Mouse (Mus musculus) heart, adult 2 months (tissue): ENCODE data around the gene Hist1h4j. TPM values are rescaled to one million over a fixed set of nuclear protein-coding genes. Genes with fewer than 3 reads are reported as not detected.
"Not testable (repeated sequence)": the region's sequence is repeated elsewhere in the genome, so short reads cannot be mapped to it uniquely, and the experiment has no call there.

ENCODE experiments used
- DNase-seq, 2 experiments: peaks; one replicate each; pipeline ENCODE4 v3.0.0; 2021
- H3K27ac ChIP-seq: fragments of 200-600 bp; 2 replicates; pipeline ENCODE4 v1.8.1; 2022
- H3K27me3 ChIP-seq: fragments of 200-500 bp; 2 replicates; pipeline ENCODE4 v1.6.1; 2012; ENCODE audit warnings: mild to moderate bottlenecking, low read length, inconsistent platforms, mixed read lengths; ENCODE audit not compliant: control insufficient read depth, insufficient read depth
- H3K36me3 ChIP-seq: fragments of 200-500 bp; 2 replicates; pipeline ENCODE4 v1.6.1; 2012; ENCODE audit warnings: low read length, inconsistent platforms; ENCODE audit not compliant: control insufficient read depth, insufficient read depth
- H3K4me1 ChIP-seq: fragments of 200-500 bp; 2 replicates; pipeline ENCODE4 v1.6.1; 2011; ENCODE audit warnings: low read length; ENCODE audit not compliant: control insufficient read depth, insufficient read depth
- H3K4me3 ChIP-seq: fragments of 200-600 bp; 2 replicates; pipeline ENCODE4 v1.8.1; 2022
- H3K79me2 ChIP-seq: fragments of 200-500 bp; replicated peaks from 2 replicates; pipeline ENCODE4 v1.6.1; 2012; ENCODE audit warnings: mild to moderate bottlenecking, inconsistent platforms, low read length, moderate library complexity, mixed read lengths; ENCODE audit not compliant: control insufficient read depth, insufficient read depth
- H3K9ac ChIP-seq: fragments of 200-500 bp; 2 replicates; pipeline ENCODE4 v1.6.1; 2012; ENCODE audit warnings: low read depth, mild to moderate bottlenecking, control low read depth, inconsistent platforms, low read length, mixed read lengths
- CTCF ChIP-seq: fragments of 200-600 bp; IDR thresholded peaks from 2 replicates; pipeline ENCODE4 v1.8.1; 2022; ENCODE audit warnings: antibody characterized with exemption, mild to moderate bottlenecking, moderate library complexity
- EP300 ChIP-seq: fragments of 200-500 bp; IDR thresholded peaks from 2 replicates; pipeline ENCODE4 v1.6.1; 2011; ENCODE audit warnings: low read depth, low read length, control low read depth; ENCODE audit not compliant: insufficient read depth
- POLR2A ChIP-seq: fragments of 200-500 bp; IDR thresholded peaks from 2 replicates; pipeline ENCODE4 v1.6.1; 2011; ENCODE audit warnings: mild to moderate bottlenecking, low read depth, low read length, control low read depth; ENCODE audit not compliant: insufficient read depth
- WGBS: fragments of 180-500 bp; shearing (Covaris S2); methylation state at CpG from one replicate; pipeline ENCODE4 v1.1.7; 2018; 5-methylcytosine and 5-hydroxymethylcytosine counted together
- intact Hi-C: fragments of 180-260 bp; cut with DNase I; formaldehyde crosslinking; loops from one replicate; pipeline ENCODE4 v1.15.1; 2025
- long read RNA-seq: library from polyadenylated mRNA; stranded (forward); transcript quantifications from one replicate; pipeline ENCODE4 v2.0.0, GENCODE M21; 2021
- polyA plus RNA-seq: library from polyadenylated mRNA; depleted of rRNA; stranded (reverse); fragments of >200 nt; gene quantifications from 2 replicates; pipeline ENCODE4 v1.2.3, GENCODE M21; 2012; rRNA removed
- total RNA-seq, 2 experiments: library from RNA; stranded (reverse); gene quantifications; 2 replicates each; pipeline ENCODE4 v1.2.3; 2021

Hist1h4j gene
- 1 to 10 TPM; 1.8 to 3.2 TPM for total RNA-seq
- 0.73 TPM in 1 of 2 replicates, not detected in the other for polyA plus RNA-seq
- long read RNA-seq = 0 reads

GRCm38 (mm10) chr13:21734906-21735767, at the start of gene Hist1h4j:
Hist1h4j (plus strand) TSS chr13:21735064.
- H3K4me3 ChIP-seq = peak within 1 kb of the TSS; percentile 40
- H3K36me3 ChIP-seq, H3K27me3 ChIP-seq, H3K4me1 ChIP-seq, H3K79me2 ChIP-seq: not testable (repeated sequence)
- peak; percentile 75 for TF ChIP-seq POLR2A
- peak within 1 kb of the TSS; percentile 37 for H3K9ac ChIP-seq
- peak; percentile 71 to 77 for DNase-seq
- intact Hi-C loops = loop anchor here (1.0 to 2.0 kb wide), 3 partner anchors 16 to 24 kb away; partner anchors contain the start of gene Hist1h4k
- peak within 1 kb of the TSS; percentile 67 for H3K27ac ChIP-seq
- WGBS = 1% methylated on average over 48 of the region's 56 CpGs

DNA sequence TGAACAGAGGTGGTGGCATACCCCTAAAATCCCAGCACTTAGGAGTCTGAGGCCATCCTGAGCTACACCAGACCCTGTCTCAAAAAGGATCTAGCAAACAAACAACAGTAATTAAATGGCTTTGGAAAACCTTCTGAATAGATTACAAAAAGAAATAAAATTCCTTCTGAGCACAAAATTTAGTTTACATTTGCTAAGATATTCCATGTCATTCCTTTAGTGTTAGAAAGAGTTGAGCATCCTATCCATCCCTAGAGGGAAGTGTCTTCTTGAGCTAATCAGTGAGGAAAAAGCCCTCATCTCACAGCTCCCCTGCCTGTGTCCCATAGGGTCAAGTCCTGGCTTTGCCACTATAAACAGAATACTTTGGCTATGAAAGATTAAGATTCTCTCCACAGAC, 37.1 kb upstream of the Hist1h4j start, which contains the start of gene Olfr1359:
Gene Olfr1359, plus strand, starts transcription at position 301 of the 400 bp plus-strand sequence.
- H3K4me1 ChIP-seq = no peaks in the 10 kb centered on the region

DNA sequence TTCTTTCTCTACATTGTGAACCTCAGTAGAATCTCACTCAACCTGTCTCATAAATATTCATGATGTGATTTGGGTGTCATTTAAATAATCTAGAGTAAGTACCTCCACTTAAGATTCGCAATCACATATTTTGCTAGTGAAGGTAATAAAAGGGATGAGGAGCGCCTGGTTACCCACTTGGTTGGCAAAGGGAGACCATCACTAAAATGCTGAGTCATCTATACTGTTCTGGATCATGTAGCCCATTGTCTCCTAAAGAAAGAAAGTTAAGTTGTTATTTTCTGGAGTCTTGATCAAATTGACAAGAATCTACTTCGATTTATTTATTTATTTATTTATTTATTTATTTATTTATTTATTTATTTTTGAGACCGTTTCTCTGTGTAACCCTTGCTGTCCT, 28.2 kb upstream of the Hist1h4j start:
- no peak for TF ChIP-seq POLR2A
- no peak for TF ChIP-seq CTCF
- TF ChIP-seq EP300 = no peak

More for the DNA sequence above, 37.1 kb upstream of the Hist1h4j start, which contains the start of gene Olfr1359:
- no peak within 1 kb of the TSS for H3K4me3 ChIP-seq
- intact Hi-C loops = no loop called here
- no peak for TF ChIP-seq POLR2A
- TF ChIP-seq EP300 = no peak
- no peak for TF ChIP-seq CTCF
- DNase-seq = no peak
- H3K27ac ChIP-seq = no peak within 1 kb of the TSS
- no peaks in the 10 kb centered on the region for H3K27me3 ChIP-seq
- H3K9ac ChIP-seq = no peak within 1 kb of the TSS
- H3K79me2 ChIP-seq = no peaks in the 10 kb centered on the region
- no peaks in the 10 kb centered on the region for H3K36me3 ChIP-seq

GRCm38 (mm10) chr13:21710031-21710711, 24.7 kb upstream of the Hist1h4j start:
- under 1% methylated on average over 32 of the region's 32 CpGs for WGBS
- TF ChIP-seq CTCF (peak; percentile 96; the same call in 1 of the 2 replicates), EP300 (0 out of 2 replicates have a peak, but pooled peaks have one; percentile 49), POLR2A (peak; percentile 49)

More for the DNA sequence above, 28.2 kb upstream of the Hist1h4j start:
- intact Hi-C loops = no loop called here
- Histone ChIP-seq H3K9ac (no peak overlapping the region), H3K4me3 (no peak overlapping the region), H3K4me1 (no peaks in the 10 kb centered on the region), H3K36me3 (no peaks in the 10 kb centered on the region), H3K27ac (no peak overlapping the region), H3K79me2 (no peaks in the 10 kb centered on the region), H3K27me3 (no peaks in the 10 kb centered on the region)
- DNase-seq = no peak
- 64% methylated on average over 4 of the region's 4 CpGs for WGBS

DNA sequence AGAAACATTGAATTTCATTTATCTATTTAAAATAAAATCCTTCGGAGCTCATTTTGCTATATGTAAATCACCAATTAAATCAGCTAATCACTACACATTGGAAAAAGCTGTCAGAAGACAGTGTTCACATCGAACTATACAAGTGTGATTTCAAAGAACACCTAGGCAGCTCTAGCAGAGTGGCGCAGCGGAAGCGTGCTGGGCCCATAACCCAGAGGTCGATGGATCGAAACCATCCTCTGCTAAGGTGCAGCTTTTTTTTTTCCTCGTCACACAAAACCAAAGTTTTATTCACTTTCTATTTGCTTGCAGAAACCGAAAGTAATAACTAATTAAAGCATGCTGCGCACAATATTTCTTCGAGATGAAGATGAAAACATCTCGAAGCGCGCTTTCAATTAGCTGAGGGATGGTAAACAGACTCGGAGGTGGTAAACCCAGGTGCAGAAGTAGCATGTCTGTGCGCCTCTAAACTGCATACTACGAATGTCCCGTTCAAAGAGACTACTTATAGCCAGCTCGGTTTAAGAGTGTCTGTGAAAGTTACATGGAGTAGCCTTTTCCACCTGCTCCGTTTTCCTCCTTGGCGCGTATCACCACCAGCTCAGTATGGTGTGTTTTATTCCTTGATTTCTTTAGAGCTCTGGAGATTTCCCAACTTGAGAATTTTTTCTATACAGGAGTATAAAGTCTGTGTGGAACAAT, 23.9 kb upstream of the Hist1h4j start:
- H3K27ac ChIP-seq = peak overlapping the region; percentile 1; the same call in 1 of the 2 replicates
- WGBS = 5% methylated on average over 22 of the region's 22 CpGs
- intact Hi-C loops = loop anchor here (1.0 to 10.0 kb wide), 8 partner anchors 23 to 1984 kb away; partner anchors contain the start of genes Hist1h1t, Hist1h4c and Hist1h4d

More at GRCm38 (mm10) chr13:21710031-21710711, 24.7 kb upstream of the Hist1h4j start:
- DNase-seq = peak; percentile 89 to 90
- Histone ChIP-seq H3K4me3 (peak overlapping the region; percentile 74), H3K27me3 (no peaks in the 10 kb centered on the region), H3K36me3 (no peaks in the 10 kb centered on the region), H3K27ac (peak overlapping the region; percentile 78), H3K79me2 (no peaks in the 10 kb centered on the region), H3K4me1 (no peaks in the 10 kb centered on the region), H3K9ac (peak overlapping the region; percentile 85)
- intact Hi-C loops = loop anchor here (2.0 to 10.0 kb wide), 7 partner anchors 205 to 1985 kb away; partner anchors contain the start of genes Hist1h1t, Hist1h4c and Hist1h4d

More for the DNA sequence above, 23.9 kb upstream of the Hist1h4j start:
- Histone ChIP-seq H3K4me1 (no peaks in the 10 kb centered on the region), H3K36me3 (no peaks in the 10 kb centered on the region), H3K9ac (peak overlapping the region; percentile 50), H3K4me3 (peak overlapping the region; percentile 74), H3K27me3 (no peaks in the 10 kb centered on the region), H3K79me2 (no peaks in the 10 kb centered on the region)
- TF ChIP-seq CTCF (no peak), EP300 (peak; percentile 76; the same call in 1 of the 2 replicates), POLR2A (no peak)
- peak; percentile 79 to 84 for DNase-seq
